Mouse (Mus musculus): ENCODE results near the gene Spcs2.

GRCm38 (mm10) chr7:99834314-99834853 lies 28.9 kb downstream of the Spcs2 start:
- no peak for TF ChIP-seq POLR2A (IDR thresholded peaks at IDR 0.05; ENCODE audit: control insufficient read depth, extremely low read depth, insufficient read depth, low read length, poor library complexity)
- no peak for TF ChIP-seq CTCF (IDR thresholded peaks at IDR 0.05; ENCODE audit: borderline replicate concordance, control insufficient read depth, extremely low read depth, insufficient read depth, low read length, poor library complexity)
